Mouse (Mus musculus) MN1 (cell line): Measurements from ENCODE around the gene Zfp51.
"Not testable (repeated sequence)": the region's sequence is repeated elsewhere in the genome, so short reads cannot be mapped to it uniquely, and the experiment has no call there.

ENCODE experiments used
- DNase-seq: peaks from one replicate; pipeline ENCODE4 v3.0.0-alpha.2; 2016; ENCODE audit warnings: low spot score

Zfp51 gene

GRCm38 (mm10) chr17:21450138-21450704 lies at the start of gene Zfp51:
Zfp51 (plus strand) TSS chr17:21450374.
- DNase-seq: peak; percentile 90

- DNase-seq: peak; percentile 80
These were observed 27.2 kb upstream of the Zfp51 start, which contains the start of gene Zfp54 for GRCm38 (mm10) chr17:21422664-21423599. Zfp54 (plus strand) TSS chr17:21423227.

GRCm38 (mm10) chr17:21438806-21439400 lies 11.3 kb upstream of the Zfp51 start:
- DNase-seq: not testable (repeated sequence)

GRCm38 (mm10) chr17:21449669-21450068 lies 505 bp upstream of the Zfp51 start:
- peak; percentile 90 for DNase-seq

GRCm38 (mm10) chr17:21463550-21463949 lies 13.4 kb downstream of the Zfp51 start:
- DNase-seq: no peak

- no peak for DNase-seq
These were observed 22.0 kb downstream of the Zfp51 start for GRCm38 (mm10) chr17:21472032-21472652.

- DNase-seq: no peak
These were observed 22.6 kb downstream of the Zfp51 start for GRCm38 (mm10) chr17:21472653-21473307.

- peak; percentile 74 for DNase-seq
These were observed 23.4 kb downstream of the Zfp51 start for GRCm38 (mm10) chr17:21473362-21474190.

GRCm38 (mm10) chr17:21474729-21475128 lies 24.6 kb downstream of the Zfp51 start:
- DNase-seq: not testable (repeated sequence)

GRCm38 (mm10) chr17:21475290-21475689 lies 25.1 kb downstream of the Zfp51 start:
- DNase-seq: not testable (repeated sequence)

- not testable (repeated sequence) for DNase-seq
These were observed 26.2 kb downstream of the Zfp51 start for GRCm38 (mm10) chr17:21476351-21476750.

- not testable (repeated sequence) for DNase-seq
These were observed 28.1 kb downstream of the Zfp51 start for GRCm38 (mm10) chr17:21478103-21478777.

- peak; percentile 87 for DNase-seq
These were observed 38.8 kb downstream of the Zfp51 start, which contains the start of gene Zfp53 for GRCm38 (mm10) chr17:21488760-21489499. Zfp53 (plus strand) TSS chr17:21488998.

- DNase-seq: peak; percentile 10
These were observed 39.4 kb downstream of the Zfp51 start for GRCm38 (mm10) chr17:21489500-21490001.

- DNase-seq: no peak
These were observed 51.2 kb downstream of the Zfp51 start for GRCm38 (mm10) chr17:21501365-21501764.

- no peak for DNase-seq
These were observed 54.4 kb downstream of the Zfp51 start for GRCm38 (mm10) chr17:21504524-21504923.

- DNase-seq: no peak
These were observed 56.1 kb downstream of the Zfp51 start for GRCm38 (mm10) chr17:21506258-21506657.

GRCm38 (mm10) chr17:21509756-21510155 lies 59.6 kb downstream of the Zfp51 start:
- DNase-seq: no peak
